Mouse (Mus musculus): ENCODE results near the gene Pef1. TPM values are rescaled to one million over a fixed set of nuclear protein-coding genes. Genes with fewer than 3 reads are reported as not detected.

Gene Pef1
- total and polyA plus RNA-seq, 3 experiments = 31.4 to 59.3 (median 38.0) TPM

GRCm38 (mm10) chr4:130163391-130163861 is 61.1 kb downstream of the Pef1 start:
- Histone ChIP-seq H3K79me2 (replicated peaks; ENCODE audit: control insufficient read depth, insufficient read depth, low read length) (no peaks in the 10 kb centered on the region), H3K9ac (ENCODE audit: low read depth, low read length) (peak overlapping the region; percentile 56), H3K4me1 (ENCODE audit: control insufficient read depth, insufficient read depth, low read length) (peaks cover 19% of the 10 kb centered on the region), H3K27ac (peak overlapping the region; percentile 75), H3K4me3 (peak overlapping the region; percentile 0), H3K36me3 (ENCODE audit: control insufficient read depth, insufficient read depth, low read length) (peaks cover 5% of the 10 kb centered on the region), H3K27me3 (ENCODE audit: control insufficient read depth, insufficient read depth, low read length) (no peaks in the 10 kb centered on the region)
- 6% methylated on average over 20 of the region's 20 CpGs for WGBS
- TF ChIP-seq POLR2A (IDR thresholded peaks at IDR 0.05; ENCODE audit: insufficient read depth, low read depth, low read length) (peak; percentile 56; the same call in 1 of the 2 replicates), CTCF (IDR thresholded peaks at IDR 0.05) (no peak), EP300 (IDR thresholded peaks at IDR 0.05; ENCODE audit: insufficient read depth, low read depth, low read length) (0 out of 2 replicates have a peak, but pooled peaks have one; percentile 14)
- intact Hi-C loops (cut with DNase I) = loop anchor here (1.0 to 2.0 kb wide), 2 partner anchors 12 to 25 kb away; partner anchors contain the start of genes Hcrtr1 and Tinagl1
- peak; percentile 72 to 78 for DNase-seq

- Histone ChIP-seq H3K9ac (ENCODE audit: low read depth, low read length) (no peak overlapping the region), H3K4me3 (no peak overlapping the region)
- intact Hi-C loops (cut with DNase I) = no loop called here
Measured at GRCm38 (mm10) chr4:130164121-130164520, 61.8 kb downstream of the Pef1 start.

GRCm38 (mm10) chr4:130166061-130166460 is 63.7 kb downstream of the Pef1 start:
- 85% methylated on average over 18 of the region's 18 CpGs for WGBS
- Histone ChIP-seq H3K36me3 (ENCODE audit: control insufficient read depth, insufficient read depth, low read length) (peaks cover 5% of the 10 kb centered on the region), H3K4me1 (ENCODE audit: control insufficient read depth, insufficient read depth, low read length) (peaks cover 34% of the 10 kb centered on the region), H3K27me3 (ENCODE audit: control insufficient read depth, insufficient read depth, low read length) (no peaks in the 10 kb centered on the region), H3K9ac (ENCODE audit: low read depth, low read length) (no peak overlapping the region), H3K4me3 (no peak overlapping the region), H3K27ac (peak overlapping the region; percentile 80), H3K79me2 (replicated peaks; ENCODE audit: control insufficient read depth, insufficient read depth, low read length) (no peaks in the 10 kb centered on the region)
- TF ChIP-seq EP300 (IDR thresholded peaks at IDR 0.05; ENCODE audit: insufficient read depth, low read depth, low read length) = no peak
- TF ChIP-seq POLR2A (IDR thresholded peaks at IDR 0.05; ENCODE audit: insufficient read depth, low read depth, low read length) = no peak
- TF ChIP-seq CTCF (IDR thresholded peaks at IDR 0.05) = no peak
- DNase-seq = no peak
- intact Hi-C loops (cut with DNase I) = no loop called here

More at GRCm38 (mm10) chr4:130164121-130164520, 61.8 kb downstream of the Pef1 start:
- no peaks in the 10 kb centered on the region for H3K27me3 ChIP-seq (ENCODE audit: control insufficient read depth, insufficient read depth, low read length)
- WGBS = 81% methylated on average over 6 of the region's 6 CpGs
- no peak for DNase-seq
- H3K79me2 ChIP-seq (replicated peaks; ENCODE audit: control insufficient read depth, insufficient read depth, low read length) = no peaks in the 10 kb centered on the region
- H3K4me1 ChIP-seq (ENCODE audit: control insufficient read depth, insufficient read depth, low read length) = peaks cover 25% of the 10 kb centered on the region
- H3K27ac ChIP-seq = peak overlapping the region; percentile 75
- peaks cover 5% of the 10 kb centered on the region for H3K36me3 ChIP-seq (ENCODE audit: control insufficient read depth, insufficient read depth, low read length)
- TF ChIP-seq EP300 (IDR thresholded peaks at IDR 0.05; ENCODE audit: insufficient read depth, low read depth, low read length) (no peak), POLR2A (IDR thresholded peaks at IDR 0.05; ENCODE audit: insufficient read depth, low read depth, low read length) (no peak), CTCF (IDR thresholded peaks at IDR 0.05) (no peak)

GRCm38 (mm10) chr4:130166592-130166991 is 64.2 kb downstream of the Pef1 start:
- WGBS = 45% methylated on average over 8 of the region's 8 CpGs
- Histone ChIP-seq H3K9ac (ENCODE audit: low read depth, low read length) (peak overlapping the region; percentile 32; the same call in 1 of the 2 replicates), H3K4me3 (no peak overlapping the region), H3K27me3 (ENCODE audit: control insufficient read depth, insufficient read depth, low read length) (no peaks in the 10 kb centered on the region), H3K79me2 (replicated peaks; ENCODE audit: control insufficient read depth, insufficient read depth, low read length) (no peaks in the 10 kb centered on the region), H3K4me1 (ENCODE audit: control insufficient read depth, insufficient read depth, low read length) (peaks cover 34% of the 10 kb centered on the region), H3K36me3 (ENCODE audit: control insufficient read depth, insufficient read depth, low read length) (peaks cover 5% of the 10 kb centered on the region), H3K27ac (peak overlapping the region; percentile 80)
- peak; percentile 39; the same call in 1 of the 2 replicates for TF ChIP-seq POLR2A (IDR thresholded peaks at IDR 0.05; ENCODE audit: insufficient read depth, low read depth, low read length)
- no peak for TF ChIP-seq EP300 (IDR thresholded peaks at IDR 0.05; ENCODE audit: insufficient read depth, low read depth, low read length)
- peak in 1 of 2 experiments; percentile 38 for DNase-seq
- intact Hi-C loops (cut with DNase I) = no loop called here

- peaks cover 36% of the 10 kb centered on the region for H3K4me1 ChIP-seq (ENCODE audit: control insufficient read depth, insufficient read depth, low read length)
- H3K27ac ChIP-seq = peak overlapping the region; percentile 80
- no peak overlapping the region for H3K9ac ChIP-seq (ENCODE audit: low read depth, low read length)
- 0 out of 2 replicates have a peak overlapping the region, but pooled peaks have one; percentile 3 for H3K4me3 ChIP-seq
- peaks cover 5% of the 10 kb centered on the region for H3K36me3 ChIP-seq (ENCODE audit: control insufficient read depth, insufficient read depth, low read length)
- H3K79me2 ChIP-seq (replicated peaks; ENCODE audit: control insufficient read depth, insufficient read depth, low read length) = no peaks in the 10 kb centered on the region
- no peak for DNase-seq
- intact Hi-C loops (cut with DNase I) = no loop called here
- WGBS = 76% methylated on average over 22 of the region's 22 CpGs
- TF ChIP-seq POLR2A (IDR thresholded peaks at IDR 0.05; ENCODE audit: insufficient read depth, low read depth, low read length) (no peak), CTCF (IDR thresholded peaks at IDR 0.05) (no peak)
- no peaks in the 10 kb centered on the region for H3K27me3 ChIP-seq (ENCODE audit: control insufficient read depth, insufficient read depth, low read length)
Measured at GRCm38 (mm10) chr4:130167321-130167720, 65.0 kb downstream of the Pef1 start.

- WGBS = 33% methylated on average over 9 of the region's 9 CpGs
- Histone ChIP-seq H3K9ac (ENCODE audit: low read depth, low read length) (0 out of 2 replicates have a peak overlapping the region, but pooled peaks have one; percentile 12), H3K36me3 (ENCODE audit: control insufficient read depth, insufficient read depth, low read length) (peaks cover 5% of the 10 kb centered on the region), H3K79me2 (replicated peaks; ENCODE audit: control insufficient read depth, insufficient read depth, low read length) (no peaks in the 10 kb centered on the region), H3K4me1 (ENCODE audit: control insufficient read depth, insufficient read depth, low read length) (peaks cover 36% of the 10 kb centered on the region), H3K4me3 (peak overlapping the region; percentile 15; the same call in 1 of the 2 replicates), H3K27ac (peak overlapping the region; percentile 80), H3K27me3 (ENCODE audit: control insufficient read depth, insufficient read depth, low read length) (no peaks in the 10 kb centered on the region)
- TF ChIP-seq CTCF (IDR thresholded peaks at IDR 0.05) = no peak
- intact Hi-C loops (cut with DNase I) = no loop called here
- DNase-seq = no peak
Measured at GRCm38 (mm10) chr4:130167814-130168213, 65.5 kb downstream of the Pef1 start.
